Mouse (Mus musculus) left cerebral cortex, postnatal 14 days (tissue): ENCODE data around the gene Gm21903. TPM values are rescaled to one million over a fixed set of nuclear protein-coding genes. Genes with fewer than 3 reads are reported as not detected.
"Not testable (repeated sequence)": the region's sequence is repeated elsewhere in the genome, so short reads cannot be mapped to it uniquely, and the experiment has no call there.

ENCODE experiments used
- DNase-seq, 2 experiments: peaks; one replicate each; pipeline ENCODE4 v3.0.0; 2021 to 2022; ENCODE audit warnings: low spot score in 2 of 2, mixed read lengths in 1 of 2
- intact Hi-C: fragments of 180-260 bp; cut with DNase I; formaldehyde crosslinking; loops from one replicate; pipeline ENCODE4 v1.15.1; 2025
- long read RNA-seq, 2 experiments: library from polyadenylated mRNA; stranded (forward); transcript quantifications; one replicate each; pipeline ENCODE4 v2.0.0; 2021
- total RNA-seq, 2 experiments: library from RNA; stranded (reverse); gene quantifications; 2 replicates each; pipeline ENCODE4 v1.2.3; 2021

Gene Gm21903
- not detected for total RNA-seq
- long read RNA-seq, experiment 1: 0 reads
- long read RNA-seq, experiment 2: 0 reads

DNA sequence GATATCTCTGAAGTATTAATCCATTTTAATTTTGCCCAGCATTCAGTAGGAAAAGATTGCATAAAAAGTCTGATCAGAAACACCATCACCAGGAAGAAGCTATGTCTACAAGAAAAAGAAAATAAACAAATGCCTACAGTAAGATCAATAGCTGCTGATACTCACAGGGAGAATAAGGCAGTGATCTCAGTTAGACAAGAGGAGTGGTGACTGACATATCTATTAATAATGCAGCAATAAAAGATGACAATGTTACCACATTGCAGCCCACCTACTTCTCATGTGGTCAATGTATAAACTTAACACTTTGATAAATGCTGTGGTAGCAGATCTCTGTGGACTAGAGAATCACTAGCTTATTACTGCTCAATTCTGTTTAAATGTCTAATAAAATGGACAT lies at the start of gene Gm21903:
Gene Gm21903, minus strand, starts transcription at position 101 of the 400 bp plus-strand sequence.
- DNase-seq: no peak
- intact Hi-C loops: no loop called here

DNA sequence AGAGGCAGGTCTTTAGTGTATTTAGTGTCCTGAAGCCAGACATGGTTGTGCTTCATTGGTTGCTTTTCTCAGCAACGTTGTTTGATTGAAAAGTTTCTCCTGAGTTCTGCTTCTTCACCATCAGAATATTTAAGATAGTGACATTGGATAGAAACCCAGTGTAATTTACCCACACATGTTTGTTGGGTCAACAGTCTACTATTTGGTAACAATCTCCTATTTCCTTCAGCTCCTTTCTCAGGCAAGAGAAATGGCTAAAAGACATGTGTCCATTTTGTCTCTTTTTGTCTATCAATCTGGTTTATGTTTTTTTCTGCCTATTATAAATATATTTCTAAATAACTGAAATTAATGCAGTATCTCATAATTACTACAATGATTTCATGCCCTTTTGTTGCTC lies 33.8 kb upstream of the Gm21903 start, which contains the start of gene Esp23:
Gene Esp23, minus strand, starts transcription at position 101 of the 400 bp plus-strand sequence.
- intact Hi-C loops: no loop called here
- DNase-seq: no peak

DNA sequence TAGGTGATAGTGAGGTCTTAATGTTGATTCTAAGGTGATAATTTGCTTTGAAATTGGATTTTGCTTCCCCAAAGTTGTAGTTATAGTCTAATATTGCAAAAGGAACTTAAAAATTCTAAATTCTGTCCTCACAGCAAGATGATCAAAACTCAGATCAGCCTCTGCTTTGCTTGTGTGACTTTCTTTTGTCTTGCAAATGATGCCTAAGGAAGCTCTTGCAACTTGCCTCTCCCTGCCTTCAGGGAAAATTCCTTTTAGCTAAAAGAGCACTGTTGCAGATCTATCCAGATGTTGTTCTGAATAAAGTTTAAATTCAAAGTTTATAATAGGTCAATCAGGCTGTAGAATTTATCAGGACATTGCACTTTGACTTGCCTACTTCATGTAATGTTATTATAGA lies 20.5 kb upstream of the Gm21903 start:
- DNase-seq: no peak
- intact Hi-C loops: no loop called here

DNA sequence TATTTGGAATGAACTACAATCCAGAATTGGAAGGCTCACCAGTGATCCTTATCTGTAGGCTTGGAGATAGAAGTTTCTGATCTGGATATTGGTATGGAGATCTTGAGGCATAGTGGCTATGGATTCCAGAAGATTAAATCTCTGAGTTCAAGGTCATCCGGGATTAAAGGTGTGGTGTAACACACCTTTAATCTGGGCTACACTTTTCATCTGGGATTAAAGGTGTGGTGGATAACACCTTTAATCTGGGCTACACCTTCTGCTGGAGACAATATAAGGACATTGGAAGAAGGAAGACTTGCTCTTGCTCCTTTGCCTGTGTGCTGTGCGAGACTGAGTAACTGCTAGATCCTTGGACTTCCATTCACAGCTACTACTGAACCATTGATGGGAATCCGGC lies 6.7 kb downstream of the Gm21903 start, which contains the start of gene Esp24:
Gene Esp24, plus strand, starts transcription at position 301 of the 400 bp plus-strand sequence.
- DNase-seq, intact Hi-C loops: not testable (repeated sequence)

DNA sequence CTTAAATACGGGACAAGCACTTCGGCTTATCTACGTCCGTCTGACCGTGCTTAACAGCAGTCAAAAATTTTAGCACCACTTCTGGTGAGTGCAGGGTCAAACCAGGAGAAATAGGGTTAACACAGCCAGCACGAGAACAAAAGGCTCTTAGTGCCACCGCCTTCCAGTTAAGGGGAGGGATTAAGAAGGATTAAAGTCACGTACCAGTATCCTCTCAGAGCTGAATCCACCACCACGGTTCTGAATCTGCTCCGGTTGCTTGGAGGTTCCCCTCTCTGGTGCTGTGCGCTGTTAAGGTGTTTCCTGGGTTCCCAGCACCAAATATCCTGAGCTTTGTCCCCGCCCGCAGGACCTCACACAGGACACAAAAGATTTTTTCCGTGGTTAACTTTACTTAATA lies 26.0 kb downstream of the Gm21903 start:
- no peak for DNase-seq
- intact Hi-C loops: no loop called here

DNA sequence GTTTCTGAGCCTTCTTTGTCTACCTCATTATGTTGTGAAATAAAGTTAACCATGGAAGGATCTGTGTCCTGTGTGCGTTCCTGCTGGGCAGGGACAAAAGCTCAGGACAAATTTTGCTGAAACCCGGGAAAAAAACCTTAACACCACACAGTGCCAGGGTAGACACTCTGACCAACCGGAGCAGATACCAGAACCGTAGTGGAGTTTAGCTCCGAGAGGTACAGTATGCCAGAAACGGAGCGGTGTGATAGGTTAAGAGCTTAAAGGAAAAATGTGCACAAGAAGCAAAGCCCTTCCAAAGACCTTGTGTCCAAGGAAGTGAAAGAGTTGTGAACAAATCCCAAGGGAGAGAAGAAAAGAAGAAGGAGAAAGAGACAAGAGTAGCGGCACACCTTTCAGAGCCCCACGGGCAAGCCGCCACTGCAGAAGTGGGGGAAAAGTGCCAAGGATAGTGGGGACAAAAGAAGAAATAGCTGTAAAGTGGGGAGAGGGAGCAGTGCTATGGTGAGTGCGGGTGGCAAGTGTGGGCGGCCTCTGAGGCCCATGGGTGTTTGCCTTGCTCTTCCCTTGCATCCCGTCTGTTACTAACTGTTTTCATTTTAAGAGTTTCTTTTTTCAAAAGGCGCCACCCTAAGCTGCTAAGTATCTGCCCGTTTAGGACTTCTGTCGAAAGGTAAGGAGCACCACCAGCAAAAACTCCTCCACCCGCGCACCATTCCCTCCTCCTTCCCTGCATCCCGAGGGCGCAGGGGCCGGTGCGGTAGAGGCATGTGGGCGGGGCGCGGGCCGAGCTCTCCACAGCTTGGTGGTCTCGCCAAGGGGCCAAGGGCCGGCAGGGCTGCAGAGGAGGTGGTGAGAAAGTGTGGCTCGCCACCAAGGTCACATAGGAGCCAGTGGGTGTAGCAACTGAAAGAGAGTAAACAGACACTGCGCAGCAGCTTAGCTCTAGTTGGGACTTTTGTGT lies 32.2 kb downstream of the Gm21903 start:
- intact Hi-C loops: no loop called here
- DNase-seq: no peak

DNA sequence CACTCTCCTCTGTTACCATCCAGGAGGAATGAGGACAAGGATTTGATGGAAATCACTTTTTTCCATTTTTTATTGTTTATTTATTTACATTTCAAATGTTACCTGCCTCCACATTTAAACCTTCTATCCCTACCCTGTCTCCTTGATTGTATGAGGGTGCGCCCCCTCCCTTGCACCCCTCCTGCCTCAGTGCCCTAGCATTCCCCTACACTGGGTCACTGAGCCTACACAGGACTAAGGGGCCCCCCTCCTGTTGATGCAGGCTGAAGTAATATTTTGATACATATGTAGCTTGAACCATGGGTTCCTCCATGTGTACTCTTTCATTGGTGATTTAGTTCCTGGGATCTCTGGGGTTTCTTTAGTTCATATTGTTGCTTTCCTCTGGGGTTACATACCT lies 33.3 kb downstream of the Gm21903 start:
- intact Hi-C loops: no loop called here
- DNase-seq: no peak

Other genes with a start within 250 kb of the Gm21903 start
- not detected for gene Esp24, start 6.6 kb downstream of the Gm21903 start, total RNA-seq
- gene Esp23, start 33.7 kb upstream of the Gm21903 start, total RNA-seq: not detected
- not detected for gene Esp22, start 52.0 kb upstream of the Gm21903 start, total RNA-seq